Mouse (Mus musculus): ENCODE results near the gene Abhd14b. TPM values are rescaled to one million over a fixed set of nuclear protein-coding genes. Genes with fewer than 3 reads are reported as not detected.

The Abhd14b gene
- polyA plus RNA-seq, 2 experiments, result 44.6 to 54.5 TPM

DNA sequence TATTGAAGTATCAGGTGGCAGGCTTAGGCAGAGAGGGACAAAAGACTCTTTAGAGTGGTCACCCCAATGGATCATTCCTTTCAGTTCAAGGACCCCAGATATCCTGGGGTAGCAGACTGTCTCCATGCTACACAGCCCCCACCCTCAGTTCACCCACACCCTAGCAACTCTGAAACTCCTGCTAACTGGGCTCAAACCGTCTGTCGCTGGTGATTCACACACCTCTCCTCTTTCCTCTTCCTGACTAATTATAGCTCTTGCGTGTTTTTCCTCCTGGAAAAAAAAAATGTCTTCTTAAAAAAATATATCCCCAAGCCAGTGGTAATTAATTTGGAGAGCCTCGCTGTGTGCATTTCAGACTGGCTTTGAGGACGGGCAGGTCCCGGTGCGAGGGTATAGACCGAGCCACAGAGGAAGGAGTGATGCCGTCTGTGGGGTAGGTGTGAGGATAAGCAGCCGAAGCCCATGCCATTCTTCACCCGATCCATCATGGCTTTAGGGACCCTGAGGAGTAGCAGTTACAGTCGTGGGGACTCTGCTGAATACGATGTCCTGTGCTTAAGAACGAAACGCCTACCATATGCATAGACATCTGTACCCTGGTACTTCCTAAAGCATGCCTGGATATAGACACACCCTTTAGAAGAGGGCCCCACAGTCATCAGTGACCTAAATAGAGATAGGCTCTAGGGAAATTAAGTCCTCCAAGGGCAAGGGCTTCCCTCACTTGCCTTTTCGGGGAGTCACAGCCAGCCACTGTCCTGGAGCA, 44.5 kb upstream of the Abhd14b start:
- no peaks in the 10 kb centered on the region for H3K36me3 ChIP-seq (ENCODE audit: control insufficient read depth, insufficient read depth, low read length)
- no peak for ATAC-seq (ENCODE audit: low FRiP score, low read depth)
- WGBS, result 61% methylated on average over 16 of the region's 16 CpGs
- DNase-seq (ENCODE audit: low spot score), result no peak
- H3K9me3 ChIP-seq (ENCODE audit: control insufficient read depth, low read length), result no peaks in the 10 kb centered on the region
- no peak for TF ChIP-seq POLR2A (IDR thresholded peaks at IDR 0.05; ENCODE audit: borderline replicate concordance, extremely low read depth, insufficient read depth, insufficient read length)
- H3K4me2 ChIP-seq (replicated peaks; ENCODE audit: low read depth, low read length, severe bottlenecking), result no peak overlapping the region
- H3K9ac ChIP-seq (ENCODE audit: low read depth, low read length, severe bottlenecking), result no peak overlapping the region
- peaks cover 4% of the 10 kb centered on the region for H3K4me1 ChIP-seq (ENCODE audit: control insufficient read depth, insufficient read depth, low read length)
- no peak overlapping the region for H3K27ac ChIP-seq (replicated peaks; ENCODE audit: low read depth, low read length)
- no peaks in the 10 kb centered on the region for H3K27me3 ChIP-seq (ENCODE audit: control insufficient read depth, insufficient read depth, low read length)
- H3K4me3 ChIP-seq (replicated peaks; ENCODE audit: low read length), result no peak overlapping the region

- Histone ChIP-seq H3K27me3 (ENCODE audit: control insufficient read depth, insufficient read depth, low read length) (no peaks in the 10 kb centered on the region), H3K4me2 (replicated peaks; ENCODE audit: low read depth, low read length, severe bottlenecking) (no peak overlapping the region), H3K36me3 (ENCODE audit: control insufficient read depth, insufficient read depth, low read length) (no peaks in the 10 kb centered on the region), H3K4me3 (replicated peaks; ENCODE audit: low read length) (no peak overlapping the region), H3K9me3 (ENCODE audit: control insufficient read depth, low read length) (no peaks in the 10 kb centered on the region; the same call in 1 of the 2 replicates), H3K9ac (ENCODE audit: low read depth, low read length, severe bottlenecking) (no peak overlapping the region; the same call in 1 of the 2 replicates), H3K27ac (replicated peaks; ENCODE audit: low read depth, low read length) (no peak overlapping the region), H3K4me1 (ENCODE audit: control insufficient read depth, insufficient read depth, low read length) (peaks cover 4% of the 10 kb centered on the region)
- WGBS, result 23% methylated on average over 6 of the region's 6 CpGs
- ATAC-seq (ENCODE audit: low FRiP score, low read depth), result peak; percentile 36
- DNase-seq (ENCODE audit: low spot score), result no peak
- no peak for TF ChIP-seq POLR2A (IDR thresholded peaks at IDR 0.05; ENCODE audit: borderline replicate concordance, extremely low read depth, insufficient read depth, insufficient read length)
Measured at GRCm38 (mm10) chr9:106405275-106405674, 42.0 kb upstream of the Abhd14b start.

- peaks cover 6% of the 10 kb centered on the region for H3K4me1 ChIP-seq (ENCODE audit: control insufficient read depth, insufficient read depth, low read length)
- no peak overlapping the region for H3K27ac ChIP-seq (replicated peaks; ENCODE audit: low read depth, low read length)
- no peak for TF ChIP-seq POLR2A (IDR thresholded peaks at IDR 0.05; ENCODE audit: borderline replicate concordance, extremely low read depth, insufficient read depth, insufficient read length)
- no peaks in the 10 kb centered on the region for H3K36me3 ChIP-seq (ENCODE audit: control insufficient read depth, insufficient read depth, low read length)
- no peak overlapping the region for H3K9ac ChIP-seq (ENCODE audit: low read depth, low read length, severe bottlenecking)
- no peak overlapping the region for H3K4me3 ChIP-seq (replicated peaks; ENCODE audit: low read length)
- H3K4me2 ChIP-seq (replicated peaks; ENCODE audit: low read depth, low read length, severe bottlenecking), result no peak overlapping the region
- DNase-seq (ENCODE audit: low spot score) (no peak), ATAC-seq (ENCODE audit: low FRiP score, low read depth) (no peak)
- H3K27me3 ChIP-seq (ENCODE audit: control insufficient read depth, insufficient read depth, low read length), result no peaks in the 10 kb centered on the region
- no peaks in the 10 kb centered on the region; the same call in 1 of the 2 replicates for H3K9me3 ChIP-seq (ENCODE audit: control insufficient read depth, low read length)
- 57% methylated on average over 8 of the region's 8 CpGs for WGBS
Measured at GRCm38 (mm10) chr9:106406443-106407078, 40.7 kb upstream of the Abhd14b start.

DNA sequence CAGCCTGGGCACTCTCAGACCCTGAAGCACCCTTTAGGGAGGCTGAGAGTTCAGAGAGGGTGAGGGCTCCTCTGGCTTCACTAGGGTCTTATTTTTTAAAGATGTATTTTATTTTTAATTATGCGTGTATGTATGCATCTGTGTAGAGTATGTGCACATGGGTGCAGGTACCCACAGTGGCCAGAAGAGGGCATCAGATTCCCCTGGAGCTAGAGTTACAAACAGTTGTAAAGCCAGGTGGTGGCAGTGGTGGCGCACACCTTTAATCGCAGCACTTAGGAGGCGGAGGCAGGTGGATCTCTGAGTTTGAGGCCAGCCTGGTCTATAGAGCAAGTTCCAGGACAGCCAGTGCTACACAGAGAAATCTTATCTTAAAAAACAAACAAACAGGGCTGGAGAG, 38.2 kb upstream of the Abhd14b start:
- H3K27ac ChIP-seq (replicated peaks; ENCODE audit: low read depth, low read length), result no peak overlapping the region
- H3K4me3 ChIP-seq (replicated peaks; ENCODE audit: low read length), result no peak overlapping the region
- TF ChIP-seq POLR2A (IDR thresholded peaks at IDR 0.05; ENCODE audit: borderline replicate concordance, extremely low read depth, insufficient read depth, insufficient read length), result no peak
- H3K36me3 ChIP-seq (ENCODE audit: control insufficient read depth, insufficient read depth, low read length), result no peaks in the 10 kb centered on the region
- H3K27me3 ChIP-seq (ENCODE audit: control insufficient read depth, insufficient read depth, low read length), result no peaks in the 10 kb centered on the region
- DNase-seq (ENCODE audit: low spot score) (no peak), ATAC-seq (ENCODE audit: low FRiP score, low read depth) (no peak)
- peaks cover 6% of the 10 kb centered on the region; the same call in 1 of the 2 replicates for H3K4me1 ChIP-seq (ENCODE audit: control insufficient read depth, insufficient read depth, low read length)
- 97% methylated on average over 4 of the region's 4 CpGs for WGBS
- H3K9ac ChIP-seq (ENCODE audit: low read depth, low read length, severe bottlenecking), result no peak overlapping the region
- H3K9me3 ChIP-seq (ENCODE audit: control insufficient read depth, low read length), result no peaks in the 10 kb centered on the region; the same call in 1 of the 2 replicates
- H3K4me2 ChIP-seq (replicated peaks; ENCODE audit: low read depth, low read length, severe bottlenecking), result no peak overlapping the region

DNA sequence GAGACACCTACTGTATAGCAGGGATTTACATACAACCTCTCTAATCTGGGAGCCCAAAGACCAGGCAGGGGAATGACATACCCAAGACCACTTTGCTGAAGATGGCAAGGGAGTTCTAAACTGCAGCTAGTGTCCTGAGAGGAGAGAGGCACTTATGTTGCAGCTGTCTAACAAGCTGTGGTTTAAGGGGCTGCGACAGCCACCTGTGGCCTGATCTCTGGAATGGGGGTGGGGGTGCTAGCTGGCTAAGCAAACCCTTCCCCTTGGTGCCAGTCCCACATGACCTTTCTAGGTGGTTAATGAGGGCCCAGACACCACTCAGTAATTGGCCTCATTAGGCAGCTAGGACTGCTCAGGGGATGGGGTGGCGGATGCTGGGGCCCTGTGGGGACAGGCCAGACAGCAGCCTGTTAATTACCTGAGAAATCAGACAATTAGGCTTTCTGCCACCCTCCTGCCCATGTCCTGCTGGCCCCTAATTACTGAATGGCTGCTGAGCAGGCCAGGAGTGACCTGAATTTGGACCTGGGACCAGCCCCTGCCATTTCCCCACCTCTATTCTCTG, 37.1 kb upstream of the Abhd14b start:
- Histone ChIP-seq H3K4me2 (replicated peaks; ENCODE audit: low read depth, low read length, severe bottlenecking) (no peak overlapping the region), H3K27me3 (ENCODE audit: control insufficient read depth, insufficient read depth, low read length) (no peaks in the 10 kb centered on the region), H3K9ac (ENCODE audit: low read depth, low read length, severe bottlenecking) (no peak overlapping the region), H3K4me1 (ENCODE audit: control insufficient read depth, insufficient read depth, low read length) (peaks cover 6% of the 10 kb centered on the region; the same call in 1 of the 2 replicates), H3K27ac (replicated peaks; ENCODE audit: low read depth, low read length) (no peak overlapping the region), H3K4me3 (replicated peaks; ENCODE audit: low read length) (no peak overlapping the region), H3K36me3 (ENCODE audit: control insufficient read depth, insufficient read depth, low read length) (no peaks in the 10 kb centered on the region), H3K9me3 (ENCODE audit: control insufficient read depth, low read length) (no peaks in the 10 kb centered on the region; the same call in 1 of the 2 replicates)
- 48% methylated on average over 2 of the region's 2 CpGs for WGBS
- DNase-seq (ENCODE audit: low spot score) (no peak), ATAC-seq (ENCODE audit: low FRiP score, low read depth) (no peak)
- TF ChIP-seq POLR2A (IDR thresholded peaks at IDR 0.05; ENCODE audit: borderline replicate concordance, extremely low read depth, insufficient read depth, insufficient read length), result no peak
